Mouse (Mus musculus) bone marrow macrophage, adult 2 months (primary cell): Measurements from ENCODE around the gene Hspa1b.

Experiments
- CTCF ChIP-seq: IDR thresholded peaks from 2 replicates; pipeline ENCODE4 v1.5.1; 2012; ENCODE audit warnings: low read depth, mild to moderate bottlenecking, low read length, moderate library complexity
- POLR2A ChIP-seq: IDR thresholded peaks from 2 replicates; pipeline ENCODE4 v1.6.1; 2012; ENCODE audit warnings: mild to moderate bottlenecking, low read depth, low read length, borderline replicate concordance

GRCm38 (mm10) chr17:34953258-34953657 is 5.8 kb downstream of the Hspa1b start:
- TF ChIP-seq CTCF (no peak), POLR2A (no peak)
